8 mouse cellular contexts compared by ENCODE assay signal in the genomic region with DNA sequence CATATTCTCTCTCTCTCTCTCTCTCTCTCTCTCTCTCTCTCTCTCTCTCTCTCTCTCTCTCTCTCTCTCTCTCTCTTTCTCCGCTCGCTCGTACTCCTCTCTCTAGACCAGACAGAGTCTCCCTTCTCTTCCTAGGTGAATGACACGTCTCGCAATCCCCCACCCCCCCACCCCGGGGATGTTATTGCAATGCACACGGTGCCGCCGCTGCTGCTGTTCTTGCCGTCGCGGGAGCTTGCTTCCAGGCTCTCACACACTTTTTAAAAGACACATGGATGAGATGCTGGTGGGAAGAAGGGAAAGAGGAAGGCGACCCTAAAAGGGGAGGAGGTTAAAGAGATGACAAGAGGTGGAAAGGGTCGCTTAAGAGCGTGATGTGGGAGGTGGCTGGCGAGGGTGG. TPM values are rescaled to one million over a fixed set of nuclear protein-coding genes. Genes with fewer than 3 reads are reported as not detected.
DNase-seq lines count a peak whose midpoint lies in the region; ATAC-seq and TF ChIP-seq lines count a peak whose summit lies in the region.

No protein-coding gene starts in this region.

- H3K36me3 ChIP-seq in embryonic facial prominence, embryonic 15.5 days = no peaks in the 10 kb centered on the region
- H3K36me3 ChIP-seq in intestine, embryonic 14.5 days (ENCODE audit: control insufficient read depth, insufficient read depth, low read length) = no peaks in the 10 kb centered on the region
- H3K36me3 ChIP-seq in myocyte (ENCODE audit: control insufficient read depth, insufficient read depth) = no peaks in the 10 kb centered on the region

- intact Hi-C loops in left cerebral cortex, postnatal 14 days (cut with DNase I) = loop anchor here (10.0 kb wide), 1 partner anchor 525 kb away; no protein-coding TSS in a partner anchor

- no peak for TF ChIP-seq POLR2A in myocyte (IDR thresholded peaks at IDR 0.05; ENCODE audit: insufficient read length, low read depth)

- peaks cover 12% of the 10 kb centered on the region; the same call in 1 of the 2 replicates for H3K27me3 ChIP-seq in embryonic facial prominence, embryonic 15.5 days
- H3K27me3 ChIP-seq in intestine, embryonic 14.5 days (replicated peaks; ENCODE audit: control insufficient read depth, insufficient read depth, low read length) = peaks cover 23% of the 10 kb centered on the region
- no peaks in the 10 kb centered on the region for H3K27me3 ChIP-seq in myocyte (ENCODE audit: control insufficient read depth, insufficient read depth, insufficient read length)

- peaks cover 14% of the 10 kb centered on the region; the same call in 1 of the 2 replicates for H3K4me1 ChIP-seq in embryonic facial prominence, embryonic 15.5 days
- no peaks in the 10 kb centered on the region; the same call in 1 of the 2 replicates for H3K4me1 ChIP-seq in intestine, embryonic 14.5 days (replicated peaks; ENCODE audit: control insufficient read depth, insufficient read depth, low read length)

- H3K4me3 ChIP-seq in layer of hippocampus, adult 2 months = peak overlapping the region; percentile 92
- H3K4me3 ChIP-seq in embryonic facial prominence, embryonic 15.5 days (replicated peaks) = peak overlapping the region; percentile 71
- H3K4me3 ChIP-seq in intestine, embryonic 14.5 days (ENCODE audit: low read depth, low read length) = peak overlapping the region; percentile 67
- peak overlapping the region; percentile 23 for H3K4me3 ChIP-seq in myocyte

- no peak overlapping the region for H3K9ac ChIP-seq in embryonic facial prominence, embryonic 15.5 days
- no peak overlapping the region; the same call in 1 of the 2 replicates for H3K9ac ChIP-seq in intestine, embryonic 14.5 days (ENCODE audit: low read length)

- no peak overlapping the region for H3ac ChIP-seq in myocyte (ENCODE audit: control insufficient read depth, insufficient read length)

- peak overlapping the region; percentile 97 for H3K4me2 ChIP-seq in embryonic facial prominence, embryonic 15.5 days (replicated peaks)
- peak overlapping the region; percentile 96 for H3K4me2 ChIP-seq in intestine, embryonic 14.5 days (ENCODE audit: low read length)
- peak overlapping the region; percentile 87 for H3K4me2 ChIP-seq in myocyte (ENCODE audit: low read depth)

- no peaks in the 10 kb centered on the region for H3K79me2 ChIP-seq in myocyte (ENCODE audit: control insufficient read depth, insufficient read depth)

- 0% methylated on average over 13 of the region's 16 CpGs for WGBS in embryonic facial prominence, embryonic 15.5 days
- WGBS in intestine, embryonic 14.5 days = under 1% methylated on average over 16 of the region's 16 CpGs

- TF ChIP-seq CTCF in layer of hippocampus, adult 2 months (conservative IDR thresholded peaks at IDR 0.05) = no peak

- H3K27ac ChIP-seq in layer of hippocampus, adult 2 months = peak overlapping the region; percentile 97
- no peak overlapping the region for H3K27ac ChIP-seq in embryonic facial prominence, embryonic 15.5 days (replicated peaks)
- no peak overlapping the region for H3K27ac ChIP-seq in intestine, embryonic 14.5 days (ENCODE audit: low read depth)

- no peak for ATAC-seq in embryonic facial prominence, embryonic 15.5 days (ENCODE audit: insufficient number of reproducible peaks, low FRiP score, low TSS enrichment, low read depth)
- no peak for ATAC-seq in intestine, embryonic 14.5 days (replicated peaks; ENCODE audit: low FRiP score, low TSS enrichment, low read depth)

- H3K9me3 ChIP-seq in embryonic facial prominence, embryonic 15.5 days (replicated peaks) = no peaks in the 10 kb centered on the region
- 0 out of 2 replicates have a peak, but pooled peaks cover 9% of the 10 kb centered on the region for H3K9me3 ChIP-seq in intestine, embryonic 14.5 days (ENCODE audit: control insufficient read depth, low read length)

- no peak for DNase-seq in layer of hippocampus, adult 2 months (ENCODE audit: low spot score in 2 of 2)
- DNase-seq in layer of hippocampus, postnatal 14 days (ENCODE audit: low spot score in 2 of 2) = no peak
- DNase-seq in intestine, embryonic 14.5 days (ENCODE audit: low spot score) = peak; percentile 53
- DNase-seq in urinary bladder, postnatal 4 days (ENCODE audit: low spot score in 2 of 2) = no peak
- no peak for DNase-seq in thymus, postnatal 25 days
- no peak for DNase-seq in left cerebral cortex, postnatal 14 days (ENCODE audit: low spot score in 2 of 2)

TF ChIP-seq in myocyte, 11 proteins besides CTCF, POLR2A, EP300 and RAD21:
- TF ChIP-seq CEBPB (IDR thresholded peaks at IDR 0.05; ENCODE audit: insufficient read depth, poor library complexity, severe bottlenecking) (no peak), TCF3 (IDR thresholded peaks at IDR 0.05; ENCODE audit: insufficient read length, low read depth) (no peak), USF1 (IDR thresholded peaks at IDR 0.05; ENCODE audit: low read depth) (no peak), POLR2AphosphoS2 (IDR thresholded peaks at IDR 0.05; ENCODE audit: insufficient read length, low read depth) (no peak), MYOD1 (IDR thresholded peaks at IDR 0.05; ENCODE audit: control insufficient read depth in 1 of 3, insufficient read length in 2 of 3, low read depth in 2 of 3) (no peak), MYOG (IDR thresholded peaks at IDR 0.05; ENCODE audit: control insufficient read depth in 1 of 3, insufficient read depth in 1 of 3, insufficient read length in 2 of 3, low read depth in 2 of 3) (no peak), SRF (IDR thresholded peaks at IDR 0.05; ENCODE audit: control insufficient read depth, insufficient read length, low read depth) (no peak), TCF12 (IDR thresholded peaks at IDR 0.05; ENCODE audit: insufficient read depth, poor library complexity, severe bottlenecking) (no peak), REST (IDR thresholded peaks at IDR 0.05; ENCODE audit: insufficient read depth, insufficient read length) (no peak), MAX (IDR thresholded peaks at IDR 0.05; ENCODE audit: low read depth) (no peak), E2F4 (IDR thresholded peaks at IDR 0.05; ENCODE audit: insufficient read depth) (no peak)

RNA-seq across cellular contexts. Expression of a gene that starts 1.3 kb away (rescaled TPM):
- total RNA-seq in layer of hippocampus, adult 2 months (2021) = 100 to 1,000 TPM; 212 to 245 TPM
- 100 to 1,000 TPM; 252 to 256 TPM for total RNA-seq in layer of hippocampus, postnatal 14 days (2021)
- polyA plus RNA-seq in embryonic facial prominence, embryonic 15.5 days (2015; fragmentation: Nextera tagmentation; extraction: Ambion mirVana) = 3.6 and 4.2 TPM in 2 replicates
- 0.66 and 0.91 TPM in 2 replicates for polyA plus RNA-seq in intestine, embryonic 14.5 days (2014; fragmentation: Nextera tagmentation; extraction: Ambion mirVana)
- polyA plus RNA-seq in myocyte (2012; fragmentation: generic; extraction: Trizol) = 0.01 TPM
- 100 to 1,000 TPM; 306 to 358 TPM for total RNA-seq in left cerebral cortex, postnatal 14 days (2021)

Comparison
In these comparisons a context has a peak if more than half of its experiments do, and no peak if none do; other contexts are left out.
1. H3K4me3 ChIP-seq: peak in every context shown above with its lines; median percentile 92 in layer of hippocampus, adult 2 months; 71 in embryonic facial prominence, embryonic 15.5 days; 67 in intestine, embryonic 14.5 days; 23 in myocyte.